Mouse (Mus musculus): Measurements from ENCODE around the gene Acsl1.
"Not testable (repeated sequence)": the region's sequence is repeated elsewhere in the genome, so short reads cannot be mapped to it uniquely, and the experiment has no call there.

The Acsl1 gene

GRCm38 (mm10) chr8:46559428-46559827 lies 88.6 kb downstream of the Acsl1 start:
- peak; percentile 68 for DNase-seq (ENCODE audit: low read depth)

GRCm38 (mm10) chr8:46562333-46562732 lies 91.5 kb downstream of the Acsl1 start:
- no peak for DNase-seq (ENCODE audit: low read depth)

- no peak for DNase-seq (ENCODE audit: low read depth)
These were observed 96.2 kb downstream of the Acsl1 start for GRCm38 (mm10) chr8:46566914-46567529.

GRCm38 (mm10) chr8:46567946-46568345 lies 97.1 kb downstream of the Acsl1 start:
- DNase-seq (ENCODE audit: low read depth) = no peak

GRCm38 (mm10) chr8:46568942-46569341 lies 98.1 kb downstream of the Acsl1 start:
- DNase-seq (ENCODE audit: low read depth) = peak; percentile 45

- DNase-seq (ENCODE audit: low read depth) = no peak
These were observed 99.0 kb downstream of the Acsl1 start for GRCm38 (mm10) chr8:46569659-46570441.

- DNase-seq (ENCODE audit: low read depth) = no peak
These were observed 99.8 kb downstream of the Acsl1 start for GRCm38 (mm10) chr8:46570673-46571072.

- no peak for DNase-seq (ENCODE audit: low read depth)
These were observed 102.6 kb downstream of the Acsl1 start for GRCm38 (mm10) chr8:46573446-46573845.

GRCm38 (mm10) chr8:46573964-46574363 lies 103.1 kb downstream of the Acsl1 start:
- DNase-seq (ENCODE audit: low read depth) = no peak

GRCm38 (mm10) chr8:46578794-46579193 lies 108.0 kb downstream of the Acsl1 start:
- DNase-seq (ENCODE audit: low read depth) = no peak

- not testable (repeated sequence) for DNase-seq (ENCODE audit: low read depth)
These were observed 113.5 kb downstream of the Acsl1 start for GRCm38 (mm10) chr8:46584328-46584727.

GRCm38 (mm10) chr8:46585576-46585975 lies 114.7 kb downstream of the Acsl1 start:
- DNase-seq (ENCODE audit: low read depth) = peak; percentile 27

Measured in NIH3T3 (cell line).